Mouse (Mus musculus) right cerebral cortex, adult 2 months (tissue): ENCODE data around the gene Parp3.
"Not testable (repeated sequence)": the region's sequence is repeated elsewhere in the genome, so short reads cannot be mapped to it uniquely, and the experiment has no call there.

ENCODE experiments used
- DNase-seq, 2 experiments: peaks; one replicate each; pipeline ENCODE4 v3.0.0; 2021 to 2022; ENCODE audit warnings: low spot score in 2 of 2

Parp3 gene

DNA sequence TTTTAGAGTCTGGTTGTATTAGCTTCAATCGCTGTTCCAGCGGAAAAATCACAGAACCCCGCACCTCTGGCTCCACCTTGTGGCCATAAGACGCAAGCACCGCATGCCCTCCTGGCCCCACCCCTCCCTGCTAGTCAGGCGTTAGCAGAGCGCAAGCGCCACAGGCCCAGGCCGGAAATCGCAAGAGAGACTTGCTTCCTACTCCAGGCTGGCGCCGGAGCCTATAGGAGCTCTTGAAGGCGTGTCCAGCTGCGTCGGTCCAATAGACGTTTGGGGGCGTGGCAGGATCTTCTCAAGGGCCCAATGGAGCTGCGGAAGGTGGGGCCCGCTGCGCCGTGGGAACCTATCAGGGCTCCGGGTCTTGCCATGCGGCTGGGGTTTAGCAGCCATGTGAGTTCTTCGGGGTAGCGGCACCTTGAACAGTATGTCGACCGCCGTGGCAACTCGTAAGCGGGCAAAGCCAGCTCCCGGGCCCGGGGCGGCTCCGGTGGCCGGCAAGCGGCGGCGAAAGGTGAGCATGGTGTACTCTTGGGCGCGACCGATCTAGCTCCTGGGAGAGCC is at the start of gene Parp3:
Gene Parp3 (minus strand): TSS at position 26 of the 561 bp plus-strand sequence.
- peak; percentile 99 for DNase-seq

DNA sequence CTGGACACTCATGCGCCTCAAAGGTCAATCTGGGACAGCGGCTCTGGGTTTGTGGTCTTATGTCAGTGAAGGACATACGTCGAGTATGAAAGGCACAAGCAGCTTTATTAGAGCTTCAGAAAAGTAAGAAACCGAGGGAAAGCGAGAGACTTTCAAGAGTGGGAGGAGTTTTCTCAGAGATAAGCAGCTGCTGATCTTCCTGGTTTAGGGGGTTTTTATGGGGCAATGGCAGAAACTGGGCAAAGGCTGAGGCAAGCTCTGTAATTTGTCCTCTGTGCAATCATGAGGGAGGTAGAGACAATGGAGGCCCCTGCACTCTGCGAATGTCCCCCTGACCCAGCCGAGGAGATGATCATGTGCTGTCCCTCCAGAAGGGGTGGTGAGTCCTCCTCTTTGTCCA is 43.2 kb upstream of the Parp3 start:
- no peak for DNase-seq

DNA sequence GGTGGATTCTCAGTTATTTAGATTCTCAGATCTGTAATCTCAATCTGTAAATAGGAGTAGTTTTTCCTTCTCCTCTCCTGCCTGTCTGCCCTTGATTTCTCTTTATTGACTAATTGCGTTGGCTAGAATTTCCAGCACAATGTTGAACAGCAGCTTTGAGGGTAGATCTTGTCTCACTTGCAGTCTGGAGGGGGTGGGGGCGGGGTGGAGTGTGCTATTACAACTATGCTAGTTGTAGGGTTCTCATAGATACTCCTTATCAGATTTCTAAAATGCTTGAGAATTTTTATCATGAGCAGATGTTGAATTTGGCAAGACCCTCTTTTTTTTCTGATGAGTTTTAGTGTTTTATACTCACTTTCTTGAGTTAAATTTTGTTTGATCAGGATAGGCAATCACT is 42.7 kb upstream of the Parp3 start:
- DNase-seq: no peak

DNA sequence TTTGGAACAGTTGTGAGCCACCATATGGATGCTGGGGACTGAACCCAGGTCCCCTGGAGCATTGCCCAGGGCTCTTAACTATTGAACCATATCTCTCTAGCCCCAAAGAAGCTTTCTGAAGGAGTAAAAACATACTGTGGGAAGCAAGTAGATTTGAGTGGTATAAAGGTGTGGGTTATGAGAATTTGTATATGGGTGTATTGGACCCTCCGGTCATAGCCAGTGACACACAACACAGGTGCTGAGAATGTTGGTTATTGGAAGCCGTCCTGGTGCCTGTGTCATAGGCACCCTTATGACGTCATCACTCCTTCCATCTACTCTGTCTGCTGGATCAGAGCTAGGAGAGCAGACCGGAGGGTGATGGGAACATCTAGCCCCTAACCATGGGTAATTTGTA is 37.5 kb upstream of the Parp3 start, which contains the start of gene Iqcf5:
Gene Iqcf5 (plus strand): TSS at position 301 of the 400 bp plus-strand sequence.
- no peak for DNase-seq

DNA sequence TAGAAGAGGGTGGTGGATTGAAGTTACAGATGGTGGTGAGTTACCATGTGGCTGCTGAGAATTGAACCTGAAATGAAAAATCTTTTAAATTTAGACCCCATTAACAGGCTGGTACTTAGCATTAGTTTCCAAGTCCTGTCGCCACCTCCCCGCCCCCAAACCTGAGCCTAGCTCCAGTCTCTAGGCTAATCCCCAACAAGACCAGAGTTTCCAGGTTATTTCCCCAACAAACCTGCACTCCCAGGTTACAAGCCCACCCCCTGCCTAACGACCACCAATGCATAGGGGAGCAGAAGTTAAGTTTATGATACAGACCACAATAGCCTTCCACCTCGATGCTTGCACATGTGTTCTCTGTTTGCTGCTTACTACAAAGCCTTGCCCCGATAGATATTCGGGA is 36.8 kb upstream of the Parp3 start:
- no peak for DNase-seq

DNA sequence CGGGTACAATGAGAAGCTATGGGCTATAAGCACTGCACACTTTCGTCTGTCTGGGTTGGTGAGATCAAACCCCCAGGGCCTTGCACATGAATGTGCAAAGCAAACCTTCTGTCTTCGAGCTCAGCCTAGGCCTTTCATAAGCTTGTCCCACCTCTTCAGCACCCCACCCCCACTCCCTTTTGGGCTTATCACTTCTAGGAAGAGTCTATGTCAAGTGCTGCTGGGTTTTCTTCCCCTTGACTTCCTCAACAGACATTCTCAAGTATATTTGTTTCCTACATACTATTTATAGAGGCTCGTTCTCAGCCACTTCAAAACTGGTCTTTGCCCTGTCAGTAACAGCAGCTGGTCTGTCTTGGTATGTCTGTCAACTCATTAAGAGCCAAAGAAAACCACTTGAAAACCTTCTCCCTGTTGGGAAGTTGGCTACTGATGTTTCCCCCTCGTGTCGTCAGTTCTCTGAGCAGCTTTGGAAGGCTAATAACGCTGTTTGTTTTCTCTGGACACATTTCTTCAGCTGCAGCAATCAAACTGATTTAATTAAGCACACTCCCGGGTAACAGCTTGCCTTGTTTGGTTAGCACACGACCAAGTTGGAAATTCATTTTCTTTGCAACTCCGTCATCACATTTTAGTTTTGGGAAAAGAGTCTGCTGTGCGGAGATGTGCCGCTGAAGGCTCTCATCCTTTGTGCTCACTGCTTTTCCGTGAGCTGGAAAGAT is 36.1 kb upstream of the Parp3 start:
- DNase-seq: peak; percentile 10 to 15

DNA sequence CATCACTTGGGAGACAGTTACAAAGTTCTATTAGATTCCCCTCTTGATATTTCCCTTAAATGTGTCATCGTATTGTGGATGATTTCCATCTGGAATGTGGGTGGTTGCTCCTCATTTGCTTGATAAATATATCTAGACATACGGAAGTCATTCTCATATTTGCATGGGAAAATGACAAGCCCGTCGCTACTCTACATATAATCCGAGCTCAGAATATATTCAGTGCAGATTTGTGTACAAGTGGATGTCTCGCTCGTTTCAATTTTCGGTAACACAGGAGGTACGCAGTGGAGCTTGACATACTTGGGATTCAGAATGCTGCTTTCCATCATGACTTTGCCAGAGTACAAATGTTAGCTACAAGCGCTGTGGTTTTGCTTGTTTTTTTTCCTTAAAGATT is 32.6 kb upstream of the Parp3 start:
- peak in 1 of 2 experiments; percentile 19 for DNase-seq

DNA sequence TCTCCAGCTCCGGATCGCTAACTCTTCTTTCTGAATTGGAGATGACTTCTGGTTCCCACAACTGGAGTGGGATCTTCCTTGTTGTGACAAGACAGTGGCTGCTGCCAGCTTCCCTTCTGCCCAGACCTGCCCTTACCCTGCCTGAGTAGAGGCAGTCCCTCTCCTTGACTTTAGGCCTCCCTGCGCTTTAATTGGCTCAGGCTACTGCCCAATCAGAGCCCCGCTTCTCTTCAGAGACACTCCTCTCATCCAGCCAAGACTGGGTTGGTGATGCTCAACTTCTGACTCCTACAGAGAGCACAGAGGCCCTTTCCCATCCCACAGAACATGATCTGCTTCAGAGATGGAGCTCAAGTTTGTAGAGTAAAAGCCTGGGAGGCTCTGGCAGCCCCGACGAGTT is 27.5 kb upstream of the Parp3 start:
- no peak for DNase-seq

DNA sequence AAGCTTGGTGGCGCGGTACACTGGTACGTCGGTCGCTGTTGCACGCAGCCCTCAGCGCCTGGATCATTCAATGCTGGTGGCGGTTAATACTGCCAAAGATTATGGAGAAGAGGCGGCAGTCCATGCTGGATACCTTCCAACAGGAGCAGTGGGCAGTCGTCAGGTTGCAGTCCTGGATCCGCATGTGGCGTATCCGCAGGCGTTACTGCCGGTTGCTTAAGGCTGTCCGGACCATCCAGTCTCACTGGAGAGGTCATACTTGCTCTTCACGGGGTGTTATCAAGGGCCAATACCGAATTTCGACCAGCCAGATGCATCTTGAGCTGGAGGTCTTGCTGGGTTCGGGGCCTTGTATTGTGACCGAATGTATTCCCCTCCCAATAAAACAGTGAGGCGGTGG is 25.1 kb upstream of the Parp3 start:
- DNase-seq: no peak

DNA sequence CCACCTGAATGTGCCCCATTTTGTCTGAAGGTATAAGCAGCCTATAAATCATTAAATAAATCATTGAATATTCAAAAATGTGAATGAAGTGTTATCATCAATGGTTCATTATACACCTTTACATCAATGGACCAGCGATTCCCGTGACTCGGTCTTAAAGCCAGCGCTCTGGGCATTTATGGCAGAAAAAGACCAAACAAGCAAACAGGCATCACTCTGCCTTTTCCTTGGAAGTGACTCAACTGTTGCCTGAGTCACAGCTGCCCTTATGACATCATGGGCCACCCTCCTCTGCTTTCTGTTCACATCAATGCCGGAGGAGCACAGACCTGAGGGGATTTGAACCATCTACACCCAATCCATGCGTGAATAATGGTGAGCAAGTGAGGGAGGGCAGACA is 22.9 kb upstream of the Parp3 start, which contains the start of gene Iqcf1:
Gene Iqcf1 (plus strand): TSS at position 301 of the 400 bp plus-strand sequence.
- no peak for DNase-seq

DNA sequence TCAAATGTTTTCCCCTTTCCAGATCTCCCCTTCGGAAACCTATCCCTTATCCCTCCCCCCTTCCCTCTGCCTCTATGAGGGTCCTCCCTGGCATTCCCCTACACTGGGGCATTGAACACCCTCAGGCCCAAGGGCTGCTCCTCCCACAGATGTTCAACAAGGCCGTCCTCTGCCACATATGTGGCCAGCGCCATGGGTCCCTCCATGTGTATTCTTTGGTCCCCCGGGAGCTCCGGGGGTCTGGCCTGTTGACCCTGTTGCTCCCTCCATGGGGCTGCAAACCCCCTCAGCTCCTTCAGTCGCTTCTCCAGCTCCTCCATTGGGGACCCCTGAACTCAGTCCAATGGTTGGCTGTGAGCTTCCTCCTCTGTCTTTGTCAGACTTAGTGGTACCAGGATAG is 10.9 kb upstream of the Parp3 start:
- not testable (repeated sequence) for DNase-seq

DNA sequence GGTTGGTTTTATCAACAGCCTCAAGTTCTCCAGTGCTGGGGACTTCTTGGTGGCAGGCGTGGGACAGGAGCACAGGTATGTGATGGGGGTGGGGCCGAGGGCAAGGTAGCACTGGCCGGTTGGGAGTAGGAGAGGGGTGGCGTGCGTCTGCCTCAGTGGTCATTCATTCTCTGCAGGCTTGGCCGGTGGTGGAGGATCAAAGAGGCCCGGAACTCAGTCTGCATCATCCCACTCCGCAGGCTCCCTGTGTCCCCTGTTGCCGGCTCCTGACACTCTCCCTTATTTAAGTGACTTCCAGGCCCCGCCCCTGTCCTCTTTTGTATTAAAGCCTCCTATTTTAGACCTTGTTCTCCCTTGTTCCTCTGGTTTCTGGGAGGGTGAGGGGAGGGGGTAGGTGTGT is 8.3 kb upstream of the Parp3 start:
- DNase-seq: no peak

DNA sequence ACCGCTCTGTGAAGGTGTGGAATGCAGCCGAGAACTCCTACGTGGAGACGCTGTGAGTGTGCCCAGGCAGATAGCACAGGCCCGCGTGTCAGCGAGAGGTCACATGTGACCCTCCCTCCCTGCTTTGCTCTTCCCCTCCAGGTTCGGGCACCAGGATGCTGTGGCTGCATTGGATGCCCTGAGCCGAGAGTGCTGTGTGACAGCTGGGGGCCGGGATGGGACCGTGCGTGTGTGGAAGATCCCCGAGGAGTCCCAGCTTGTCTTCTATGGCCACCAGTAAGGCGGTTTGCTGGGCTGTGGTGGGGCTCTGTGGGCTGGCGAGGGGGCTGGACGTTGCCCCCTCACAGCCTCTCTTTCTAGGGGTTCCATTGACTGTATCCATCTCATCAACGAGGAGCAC is 6.9 kb upstream of the Parp3 start:
- no peak for DNase-seq

DNA sequence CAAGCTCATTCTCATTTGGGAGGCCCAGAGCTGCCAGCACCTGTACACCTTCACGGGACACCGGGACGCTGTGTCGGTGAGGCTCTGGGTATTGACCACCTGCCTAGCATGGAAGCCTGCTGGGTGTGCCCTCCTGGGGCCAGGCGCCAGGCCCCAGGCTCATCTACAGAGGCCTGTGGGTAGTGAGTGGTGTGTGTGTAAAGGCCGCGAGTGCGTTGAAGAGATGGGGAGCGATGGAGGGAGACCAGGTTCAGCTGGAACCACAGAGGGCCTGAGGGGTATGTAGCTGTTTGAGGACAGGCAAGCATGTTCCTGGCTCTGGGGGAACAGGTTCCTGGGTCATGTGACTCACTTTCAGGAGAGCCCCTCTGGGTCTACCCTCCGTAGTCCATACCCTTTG is 6.4 kb upstream of the Parp3 start:
- DNase-seq: no peak

DNA sequence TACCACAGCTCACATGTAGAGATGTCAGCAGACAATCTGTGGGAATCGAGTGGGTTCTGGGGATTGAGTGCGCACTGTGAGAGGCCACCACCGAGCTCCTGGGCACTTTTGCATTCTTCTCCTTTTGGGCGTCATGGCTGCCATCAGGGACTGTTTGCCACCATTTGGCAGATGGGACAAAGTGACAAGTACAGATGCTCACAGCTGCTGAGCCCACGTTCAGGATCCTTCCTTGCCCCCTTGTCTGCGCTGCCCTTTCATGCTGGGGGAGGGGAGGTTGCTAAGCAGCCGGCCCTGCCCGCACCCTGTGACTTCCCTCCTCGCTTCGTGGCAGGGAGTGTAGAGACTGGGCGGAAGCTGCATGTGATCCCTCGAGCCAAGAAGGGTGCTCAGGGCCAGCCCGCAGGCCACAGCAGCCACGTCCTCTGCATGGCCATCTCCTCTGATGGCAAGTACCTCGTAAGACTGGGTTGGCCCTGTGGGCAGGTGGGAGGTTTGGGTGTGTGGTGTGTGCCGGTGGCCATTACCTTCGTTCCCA is 5.9 kb upstream of the Parp3 start:
- no peak for DNase-seq

DNA sequence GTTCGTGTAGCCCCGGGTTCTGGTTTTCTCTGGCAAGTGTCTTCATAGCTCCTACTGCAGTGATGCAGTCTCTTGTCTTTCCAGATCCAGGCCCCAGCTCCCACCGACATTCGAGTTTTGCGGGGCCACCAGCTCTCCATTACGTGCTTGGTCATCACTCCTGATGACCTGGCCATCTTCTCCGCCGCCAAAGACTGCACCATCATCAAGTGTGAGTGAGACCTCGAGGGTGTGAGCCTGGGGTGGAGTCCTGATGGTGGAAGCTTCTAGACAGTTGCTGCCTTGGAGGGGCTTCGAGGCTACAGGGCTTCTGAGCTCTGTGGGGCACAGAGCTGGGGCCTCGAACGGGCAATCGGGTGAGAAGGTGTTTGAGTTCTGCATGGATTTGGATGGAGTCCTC is 4.9 kb upstream of the Parp3 start:
- DNase-seq: no peak

DNA sequence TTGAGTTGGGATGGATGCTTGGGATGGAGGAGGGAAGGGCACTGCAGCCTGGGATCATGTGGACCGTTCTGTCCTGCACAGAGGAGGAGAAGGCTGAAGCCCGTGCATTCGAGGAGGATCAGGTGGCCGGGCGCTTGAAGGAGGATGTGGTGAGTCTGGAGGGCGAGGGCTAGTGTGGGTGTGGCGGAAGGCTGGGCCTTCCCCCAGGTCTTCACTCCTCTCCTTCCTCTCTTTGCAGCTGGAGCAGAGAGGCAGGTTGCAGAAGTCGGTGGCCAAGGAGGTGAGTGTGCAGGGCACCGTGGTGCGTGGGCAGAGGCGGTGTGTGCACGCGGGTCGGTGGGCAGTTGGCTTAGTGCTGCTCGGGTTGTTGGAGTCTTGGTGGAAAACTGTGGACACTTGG is 4.3 kb upstream of the Parp3 start:
- no peak for DNase-seq

DNA sequence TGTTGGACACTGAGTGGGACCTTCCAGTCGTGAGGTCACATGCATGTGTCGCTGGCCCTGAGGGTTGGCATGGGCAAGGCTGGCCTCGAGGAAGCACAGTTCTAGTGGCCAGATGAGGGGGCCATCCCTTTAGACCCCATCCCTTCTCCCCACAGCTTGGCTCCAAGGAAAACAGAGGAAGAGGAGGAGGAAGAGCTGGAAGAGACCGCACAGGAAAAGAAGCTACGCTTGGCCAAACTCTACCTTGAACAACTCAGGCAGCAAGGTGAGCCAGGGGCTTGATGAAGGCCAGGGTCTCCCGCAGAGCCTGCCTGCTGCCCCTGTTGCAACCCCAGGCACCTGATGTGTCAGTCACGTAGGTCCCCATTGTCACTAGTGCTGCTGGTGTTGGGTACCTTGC is 3.8 kb upstream of the Parp3 start:
- no peak for DNase-seq

DNA sequence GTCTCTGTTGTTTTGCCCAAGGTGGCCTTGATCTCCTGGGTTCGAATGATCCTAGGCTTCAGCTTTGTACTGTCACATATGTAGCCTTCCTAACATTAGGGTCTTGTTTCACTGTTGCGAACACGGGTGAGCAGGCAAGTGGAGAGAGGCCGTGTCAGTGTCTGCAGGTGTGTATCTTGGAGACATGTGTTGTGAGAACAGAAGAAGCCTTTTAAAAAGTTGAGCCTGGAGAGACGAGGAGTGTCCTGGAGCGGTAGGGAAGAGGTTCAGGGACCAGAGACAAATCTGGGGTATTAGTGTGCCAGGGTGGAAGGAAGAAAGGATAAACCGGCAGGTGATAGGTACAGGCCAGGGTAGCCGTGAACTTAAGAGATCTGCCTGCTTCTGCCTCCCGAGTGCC is 1.4 kb upstream of the Parp3 start:
- no peak for DNase-seq

DNA sequence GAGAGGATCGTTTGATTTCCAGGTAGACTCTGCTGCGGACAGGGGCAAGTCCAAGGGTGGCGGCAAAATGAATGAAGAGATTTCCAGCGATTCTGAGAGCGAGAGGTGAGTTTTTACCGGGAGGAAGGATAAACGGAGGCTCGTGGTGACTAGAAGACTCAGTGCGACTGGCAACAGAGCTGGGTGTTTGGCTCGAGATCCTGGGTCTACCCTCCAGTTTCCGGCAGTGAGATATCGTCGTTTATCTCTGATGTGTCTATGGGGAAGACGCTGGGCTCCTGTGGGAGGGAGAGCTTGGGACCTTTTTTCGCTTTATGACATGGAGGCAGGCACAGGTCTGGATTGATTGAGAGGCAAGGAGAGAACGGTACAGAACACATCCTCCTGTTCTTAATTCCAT is 900 bp upstream of the Parp3 start:
- DNase-seq: no peak

DNA sequence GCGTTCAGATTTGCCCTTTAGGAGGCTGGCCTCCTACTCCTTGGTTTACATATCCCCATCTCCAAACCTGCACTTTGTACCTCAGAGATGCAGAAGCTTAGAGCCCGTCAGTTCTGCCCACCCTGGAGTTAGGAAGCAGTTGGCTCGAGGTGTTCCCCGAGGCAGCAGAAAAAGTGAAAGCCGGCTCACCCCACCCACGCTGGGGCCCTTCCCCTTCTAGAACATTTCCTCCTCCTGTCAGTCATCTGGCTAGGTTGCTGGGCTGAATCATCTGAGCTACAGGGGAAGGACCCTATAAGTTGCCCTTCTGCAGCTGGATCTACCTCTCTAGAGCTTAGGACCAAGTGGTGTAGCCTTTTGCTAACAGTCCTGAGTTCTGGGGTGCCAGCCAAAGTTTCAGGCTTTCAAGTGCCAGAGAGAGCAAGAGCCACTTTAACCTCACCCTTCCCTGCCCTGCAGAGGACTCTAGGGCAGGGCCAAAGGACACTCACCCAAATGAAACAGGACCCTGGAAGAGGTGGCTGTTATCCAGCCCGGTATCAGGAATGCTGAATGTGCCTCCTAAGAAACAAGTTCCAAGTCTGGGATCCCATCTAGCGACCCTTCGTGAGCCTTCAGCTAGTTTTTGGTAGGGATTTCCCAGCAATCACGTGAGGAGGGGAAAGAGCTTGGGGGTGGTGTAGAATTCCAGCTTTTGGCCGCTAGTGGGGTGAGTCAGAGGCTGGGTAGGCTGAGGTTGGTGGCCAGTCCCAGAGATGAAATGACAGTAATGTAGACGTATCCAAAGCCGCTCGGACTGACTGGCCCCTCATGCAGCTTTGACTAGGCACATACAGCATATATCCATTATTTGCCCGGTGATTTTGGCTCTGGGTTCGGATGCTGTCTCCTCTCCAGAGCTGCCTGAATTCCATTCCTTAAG is 486 bp downstream of the Parp3 start:
- DNase-seq: no peak

DNA sequence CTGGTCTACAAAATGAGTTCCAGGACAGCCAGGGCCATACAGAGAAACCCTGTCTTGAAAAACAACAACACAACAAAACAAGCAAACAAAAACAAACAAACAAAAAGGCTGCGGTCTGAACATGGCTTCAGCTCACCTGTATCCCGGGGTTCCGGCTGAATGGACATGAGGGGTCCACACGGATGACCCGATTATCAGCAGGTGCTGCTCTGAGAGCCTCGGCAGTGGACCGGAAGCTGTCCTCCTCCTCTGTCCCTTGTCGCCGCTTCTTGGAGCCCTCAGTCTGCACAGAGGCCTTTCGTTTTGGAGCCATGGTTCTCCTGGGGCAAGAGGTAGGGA is 1.1 kb downstream of the Parp3 start, which contains the start of gene Rrp9:
Gene Rrp9 (plus strand): TSS at position 301 of the 339 bp plus-strand sequence.
- no peak for DNase-seq
